Mouse (Mus musculus) E14TG2a.4 (cell line): Measurements from ENCODE around the gene Galns.

Source experiments
- H3K27me3 ChIP-seq: 2 replicates; pipeline ENCODE4 v1.6.1; 2014; ENCODE audit warnings: low read length, control low read depth; ENCODE audit not compliant: insufficient read depth
- H3K36me3 ChIP-seq: 2 replicates; pipeline ENCODE4 v1.6.1; 2014; ENCODE audit warnings: low read length, control low read depth; ENCODE audit not compliant: insufficient read depth
- H3K4me1 ChIP-seq: replicated peaks from 2 replicates; pipeline ENCODE4 v1.6.1; 2014; ENCODE audit warnings: low read depth, low read length, control low read depth
- H3K4me3 ChIP-seq: replicated peaks from 2 replicates; pipeline ENCODE4 v1.5.1; 2014; ENCODE audit warnings: mild to moderate bottlenecking, low read length
- H3K9me3 ChIP-seq: 2 replicates; pipeline ENCODE4 v1.6.1; 2014; ENCODE audit warnings: low read length, control low read depth
- CTCF ChIP-seq: conservative IDR thresholded peaks from 2 replicates; pipeline ENCODE4 v1.5.1; 2014; ENCODE audit warnings: low read length
- NANOG ChIP-seq: IDR thresholded peaks from 2 replicates; pipeline ENCODE4 v1.6.1; 2014; ENCODE audit warnings: borderline replicate concordance, low read length, mixed read lengths
- POU5F1 ChIP-seq: IDR thresholded peaks from 2 replicates; pipeline ENCODE4 v1.6.1; 2014; ENCODE audit warnings: low read length, borderline replicate concordance

Galns gene

GRCm38 (mm10) chr8:122610612-122611277 is 518 bp downstream of the Galns start:
- H3K27me3 ChIP-seq, result no peaks in the 10 kb centered on the region
- peaks cover 22% of the 10 kb centered on the region for H3K4me1 ChIP-seq
- peaks cover 25% of the 10 kb centered on the region for H3K36me3 ChIP-seq
- peak overlapping the region; percentile 83 for H3K4me3 ChIP-seq
- no peak for TF ChIP-seq POU5F1
- no peak for TF ChIP-seq NANOG
- TF ChIP-seq CTCF, result no peak
- H3K9me3 ChIP-seq, result no peaks in the 10 kb centered on the region

- Histone ChIP-seq H3K9me3 (no peaks in the 10 kb centered on the region), H3K36me3 (peaks cover 20% of the 10 kb centered on the region), H3K27me3 (no peaks in the 10 kb centered on the region), H3K4me1 (peaks cover 22% of the 10 kb centered on the region), H3K4me3 (no peak overlapping the region)
- TF ChIP-seq CTCF, result no peak
- TF ChIP-seq NANOG, result no peak
- no peak for TF ChIP-seq POU5F1
Measured at GRCm38 (mm10) chr8:122610209-122610608, 1.1 kb downstream of the Galns start.

DNA sequence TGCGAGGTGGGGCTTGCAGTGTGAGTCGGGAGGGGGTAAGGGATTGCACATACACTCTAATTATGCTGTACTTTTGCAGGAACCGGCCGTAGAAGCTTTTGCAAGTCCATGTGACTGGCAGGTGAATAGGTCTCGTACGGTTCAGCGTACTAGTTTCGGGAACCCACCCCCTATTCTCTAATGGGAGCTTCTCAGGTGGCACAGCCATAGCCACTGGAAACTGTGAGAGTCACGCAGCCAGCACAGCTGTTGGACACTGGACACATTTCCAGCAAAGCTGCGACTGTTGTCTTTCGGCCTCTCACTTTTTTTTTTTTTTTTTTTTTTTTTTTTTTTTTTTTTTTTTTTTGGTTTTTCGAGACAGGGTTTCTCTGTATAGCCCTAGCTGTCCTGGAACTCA is 4.5 kb downstream of the Galns start:
- H3K9me3 ChIP-seq, result no peaks in the 10 kb centered on the region
- peaks cover 9% of the 10 kb centered on the region for H3K4me1 ChIP-seq
- H3K27me3 ChIP-seq, result no peaks in the 10 kb centered on the region
- TF ChIP-seq CTCF (no peak), POU5F1 (no peak), NANOG (no peak)
- no peaks in the 10 kb centered on the region for H3K36me3 ChIP-seq
- H3K4me3 ChIP-seq, result no peak overlapping the region

- TF ChIP-seq CTCF, result no peak
- Histone ChIP-seq H3K36me3 (no peaks in the 10 kb centered on the region), H3K4me3 (no peak overlapping the region), H3K9me3 (no peaks in the 10 kb centered on the region), H3K27me3 (no peaks in the 10 kb centered on the region), H3K4me1 (peaks cover 3% of the 10 kb centered on the region; the same call in 1 of the 2 replicates)
Measured at GRCm38 (mm10) chr8:122605367-122605766, 5.9 kb downstream of the Galns start.

DNA sequence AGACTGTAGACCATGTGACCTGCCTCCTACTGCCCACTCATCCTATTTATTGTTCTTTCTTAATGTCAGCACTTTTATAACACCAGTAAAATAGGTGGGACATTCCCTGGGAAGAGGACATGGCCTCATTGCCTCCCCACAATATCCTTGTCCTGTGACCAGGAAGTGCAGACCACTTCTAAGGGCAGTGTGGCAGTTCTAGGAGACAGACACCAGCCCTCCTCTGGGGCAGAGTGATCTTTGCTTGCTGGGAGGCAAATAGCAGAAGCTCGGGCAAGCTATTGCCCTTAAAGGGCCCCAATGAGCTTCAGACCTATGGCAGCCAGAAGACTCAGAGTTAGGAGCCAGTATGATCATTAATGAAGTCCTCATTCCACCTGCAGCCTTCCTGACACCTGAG is 6.6 kb downstream of the Galns start:
- no peaks in the 10 kb centered on the region for H3K36me3 ChIP-seq
- H3K4me3 ChIP-seq, result no peak overlapping the region
- no peaks in the 10 kb centered on the region; the same call in 1 of the 2 replicates for H3K27me3 ChIP-seq
- no peaks in the 10 kb centered on the region for H3K9me3 ChIP-seq
- no peaks in the 10 kb centered on the region for H3K4me1 ChIP-seq
- TF ChIP-seq CTCF (no peak), POU5F1 (no peak), NANOG (no peak)

- Histone ChIP-seq H3K9me3 (no peaks in the 10 kb centered on the region), H3K36me3 (peaks cover 24% of the 10 kb centered on the region; the same call in 1 of the 2 replicates), H3K27me3 (no peaks in the 10 kb centered on the region; the same call in 1 of the 2 replicates), H3K4me3 (no peak overlapping the region), H3K4me1 (peaks cover 3% of the 10 kb centered on the region)
- no peak for TF ChIP-seq CTCF
- TF ChIP-seq NANOG, result no peak
- TF ChIP-seq POU5F1, result no peak
Measured at GRCm38 (mm10) chr8:122600666-122601065, 10.6 kb downstream of the Galns start.

GRCm38 (mm10) chr8:122596031-122596430 is 15.2 kb downstream of the Galns start:
- Histone ChIP-seq H3K4me1 (peaks cover 20% of the 10 kb centered on the region), H3K27me3 (no peaks in the 10 kb centered on the region; the same call in 1 of the 2 replicates), H3K9me3 (no peaks in the 10 kb centered on the region), H3K4me3 (no peak overlapping the region), H3K36me3 (peaks cover 40% of the 10 kb centered on the region)
- TF ChIP-seq NANOG (no peak), POU5F1 (no peak), CTCF (no peak)

GRCm38 (mm10) chr8:122593783-122594507 is 17.3 kb downstream of the Galns start:
- TF ChIP-seq NANOG, result no peak
- no peak for TF ChIP-seq POU5F1
- no peak for TF ChIP-seq CTCF
- Histone ChIP-seq H3K4me3 (no peak overlapping the region), H3K4me1 (peaks cover 20% of the 10 kb centered on the region), H3K9me3 (no peaks in the 10 kb centered on the region), H3K36me3 (peaks cover 40% of the 10 kb centered on the region), H3K27me3 (no peaks in the 10 kb centered on the region)

DNA sequence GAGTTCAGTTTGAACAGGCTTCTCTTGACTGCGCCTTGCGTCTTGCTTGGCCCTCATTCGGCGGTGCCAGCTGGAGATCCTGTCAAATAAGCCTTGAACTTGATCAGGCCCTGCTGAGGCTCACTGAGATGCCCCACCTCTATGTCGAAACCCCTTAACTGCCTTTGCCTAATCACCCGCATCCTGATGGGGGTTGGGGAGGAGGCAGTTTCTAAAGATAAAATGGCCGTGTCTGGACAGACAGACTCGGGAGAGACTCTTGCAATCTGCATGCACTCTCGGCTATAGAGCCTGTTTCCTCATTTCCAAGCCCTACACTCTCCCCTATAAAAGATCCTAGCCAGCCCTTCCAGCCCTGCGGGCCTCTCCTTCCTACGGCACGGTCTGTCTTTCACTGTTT is 18.0 kb downstream of the Galns start:
- TF ChIP-seq CTCF (no peak), NANOG (no peak), POU5F1 (no peak)
- Histone ChIP-seq H3K9me3 (no peaks in the 10 kb centered on the region), H3K36me3 (peaks cover 34% of the 10 kb centered on the region), H3K4me1 (peaks cover 20% of the 10 kb centered on the region), H3K27me3 (no peaks in the 10 kb centered on the region), H3K4me3 (no peak overlapping the region)
